Mouse (Mus musculus): Measurements from ENCODE around the gene Clns1a. TPM values are rescaled to one million over a fixed set of nuclear protein-coding genes. Genes with fewer than 3 reads are reported as not detected.

The Clns1a gene
- polyA plus RNA-seq, 1 experiment from 2014 or later = 65.2 TPM

GRCm38 (mm10) chr7:97723646-97724538 lies 27.5 kb downstream of the Clns1a start:
- 85% methylated on average over 11 of the region's 11 CpGs for WGBS
- no peak for ATAC-seq
- H3K27me3 ChIP-seq (replicated peaks; ENCODE audit: control insufficient read depth, insufficient read depth, low read length) = no peaks in the 10 kb centered on the region
- H3K36me3 ChIP-seq (ENCODE audit: control insufficient read depth, insufficient read depth) = peaks cover 34% of the 10 kb centered on the region
- H3K27ac ChIP-seq (ENCODE audit: low read depth, low read length) = no peak overlapping the region
- no peaks in the 10 kb centered on the region for H3K4me1 ChIP-seq (replicated peaks; ENCODE audit: control insufficient read depth, insufficient read depth, low read length)
- H3K4me2 ChIP-seq (replicated peaks; ENCODE audit: low read depth) = no peak overlapping the region
- no peak overlapping the region for H3K9ac ChIP-seq (ENCODE audit: low read depth, low read length)
- H3K9me3 ChIP-seq (ENCODE audit: control insufficient read depth) = no peaks in the 10 kb centered on the region
- no peak overlapping the region for H3K4me3 ChIP-seq (ENCODE audit: low read depth, low read length)
- TF ChIP-seq CTCF (IDR thresholded peaks at IDR 0.05; ENCODE audit: low read depth) = no peak

DNA sequence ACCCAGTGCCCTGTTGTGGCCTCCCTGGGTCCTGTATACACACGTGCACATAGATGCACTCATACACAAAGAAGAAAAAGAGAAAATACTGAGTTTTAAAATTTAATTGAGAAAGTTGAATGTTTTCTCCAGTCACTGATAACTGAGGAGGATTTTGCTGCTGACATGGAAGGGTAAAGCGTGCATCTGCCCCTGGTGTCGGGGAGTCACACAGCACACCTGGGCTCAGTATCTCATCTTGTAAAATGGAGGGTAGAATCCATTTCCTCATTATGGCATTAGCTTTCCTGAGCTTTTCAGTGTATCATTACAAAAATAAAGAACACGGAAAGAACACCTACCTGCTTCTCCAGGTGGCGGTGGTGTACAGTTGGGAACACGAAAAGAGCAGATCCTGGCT lies 29.0 kb downstream of the Clns1a start:
- ATAC-seq = no peak
- Histone ChIP-seq H3K27ac (ENCODE audit: low read depth, low read length) (no peak overlapping the region), H3K36me3 (ENCODE audit: control insufficient read depth, insufficient read depth) (peaks cover 24% of the 10 kb centered on the region), H3K4me1 (replicated peaks; ENCODE audit: control insufficient read depth, insufficient read depth, low read length) (no peaks in the 10 kb centered on the region), H3K27me3 (replicated peaks; ENCODE audit: control insufficient read depth, insufficient read depth, low read length) (no peaks in the 10 kb centered on the region), H3K4me2 (replicated peaks; ENCODE audit: low read depth) (no peak overlapping the region), H3K9ac (ENCODE audit: low read depth, low read length) (no peak overlapping the region), H3K9me3 (ENCODE audit: control insufficient read depth) (no peaks in the 10 kb centered on the region), H3K4me3 (ENCODE audit: low read depth, low read length) (no peak overlapping the region)
- WGBS = 96% methylated on average over 6 of the region's 6 CpGs
- TF ChIP-seq CTCF (IDR thresholded peaks at IDR 0.05; ENCODE audit: low read depth) = no peak

- no peak overlapping the region for H3K4me3 ChIP-seq (ENCODE audit: low read depth, low read length)
- peaks cover 20% of the 10 kb centered on the region for H3K36me3 ChIP-seq (ENCODE audit: control insufficient read depth, insufficient read depth)
- WGBS = 91% methylated on average over 7 of the region's 7 CpGs
- H3K27me3 ChIP-seq (replicated peaks; ENCODE audit: control insufficient read depth, insufficient read depth, low read length) = no peaks in the 10 kb centered on the region
- H3K4me2 ChIP-seq (replicated peaks; ENCODE audit: low read depth) = no peak overlapping the region
- no peak for TF ChIP-seq CTCF (IDR thresholded peaks at IDR 0.05; ENCODE audit: low read depth)
- no peaks in the 10 kb centered on the region for H3K9me3 ChIP-seq (ENCODE audit: control insufficient read depth)
- ATAC-seq = no peak
- no peak overlapping the region for H3K27ac ChIP-seq (ENCODE audit: low read depth, low read length)
- no peaks in the 10 kb centered on the region for H3K4me1 ChIP-seq (replicated peaks; ENCODE audit: control insufficient read depth, insufficient read depth, low read length)
- H3K9ac ChIP-seq (ENCODE audit: low read depth, low read length) = no peak overlapping the region
These were observed 29.6 kb downstream of the Clns1a start for GRCm38 (mm10) chr7:97726080-97726479.

- no peaks in the 10 kb centered on the region for H3K4me1 ChIP-seq (replicated peaks; ENCODE audit: control insufficient read depth, insufficient read depth, low read length)
- no peaks in the 10 kb centered on the region for H3K27me3 ChIP-seq (replicated peaks; ENCODE audit: control insufficient read depth, insufficient read depth, low read length)
- peaks cover 20% of the 10 kb centered on the region for H3K36me3 ChIP-seq (ENCODE audit: control insufficient read depth, insufficient read depth)
- H3K9ac ChIP-seq (ENCODE audit: low read depth, low read length) = no peak overlapping the region
- TF ChIP-seq CTCF (IDR thresholded peaks at IDR 0.05; ENCODE audit: low read depth) = no peak
- H3K4me2 ChIP-seq (replicated peaks; ENCODE audit: low read depth) = no peak overlapping the region
- ATAC-seq = no peak
- WGBS = 78% methylated on average over 7 of the region's 7 CpGs
- no peak overlapping the region for H3K27ac ChIP-seq (ENCODE audit: low read depth, low read length)
- no peak overlapping the region for H3K4me3 ChIP-seq (ENCODE audit: low read depth, low read length)
- no peaks in the 10 kb centered on the region for H3K9me3 ChIP-seq (ENCODE audit: control insufficient read depth)
These were observed 30.3 kb downstream of the Clns1a start for GRCm38 (mm10) chr7:97726778-97727177.

DNA sequence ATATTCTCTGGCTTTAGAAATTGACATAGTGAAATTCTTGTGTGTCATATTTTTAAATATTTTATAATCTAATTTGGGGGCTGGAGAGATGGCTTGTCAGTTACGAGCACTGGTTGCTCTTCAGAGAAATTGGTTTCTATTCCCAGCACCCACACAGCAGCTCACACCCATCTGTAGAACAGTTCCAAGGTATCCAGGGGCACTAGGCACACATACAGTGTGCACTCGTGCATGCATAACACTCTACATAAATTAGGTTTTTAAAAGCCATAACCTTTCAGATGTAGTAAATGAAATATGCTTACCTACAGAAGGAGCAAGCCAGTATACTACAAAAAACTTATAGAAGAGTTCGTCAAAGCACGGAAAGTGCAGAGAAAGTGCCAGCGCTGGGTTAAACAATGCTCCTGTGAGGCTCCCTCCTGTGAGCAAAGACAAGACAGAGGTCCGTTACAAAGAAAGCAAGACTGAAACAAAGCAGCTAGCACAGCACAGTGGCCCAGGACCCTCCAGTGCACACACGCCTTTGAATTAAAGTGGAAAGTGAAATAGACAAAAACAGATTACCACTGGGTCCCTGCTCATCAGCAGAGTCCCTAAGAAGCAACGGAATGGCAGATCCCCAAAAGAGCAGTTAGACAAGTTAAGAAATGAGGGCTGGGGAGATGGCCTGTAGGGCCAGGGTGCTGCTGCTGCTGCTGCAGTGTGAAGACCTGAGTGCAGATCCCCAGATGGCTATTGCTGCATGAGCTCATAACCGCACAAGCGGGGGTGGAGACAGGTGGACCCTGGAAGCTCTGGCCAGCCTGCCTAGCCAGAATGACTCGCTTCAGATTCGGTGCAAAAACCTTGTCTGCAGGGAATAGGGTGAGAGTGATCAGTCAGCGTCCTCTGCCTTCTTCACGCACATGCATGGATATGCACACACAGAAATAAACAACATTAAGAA lies 32.5 kb downstream of the Clns1a start:
- Histone ChIP-seq H3K27ac (ENCODE audit: low read depth, low read length) (no peak overlapping the region), H3K9ac (ENCODE audit: low read depth, low read length) (no peak overlapping the region), H3K9me3 (ENCODE audit: control insufficient read depth) (no peaks in the 10 kb centered on the region), H3K4me2 (replicated peaks; ENCODE audit: low read depth) (no peak overlapping the region), H3K36me3 (ENCODE audit: control insufficient read depth, insufficient read depth) (peaks cover 14% of the 10 kb centered on the region), H3K4me3 (ENCODE audit: low read depth, low read length) (no peak overlapping the region), H3K27me3 (replicated peaks; ENCODE audit: control insufficient read depth, insufficient read depth, low read length) (no peaks in the 10 kb centered on the region), H3K4me1 (replicated peaks; ENCODE audit: control insufficient read depth, insufficient read depth, low read length) (no peaks in the 10 kb centered on the region; the same call in 1 of the 2 replicates)
- WGBS = 77% methylated on average over 14 of the region's 14 CpGs
- TF ChIP-seq CTCF (IDR thresholded peaks at IDR 0.05; ENCODE audit: low read depth) = no peak
- ATAC-seq = no peak

DNA sequence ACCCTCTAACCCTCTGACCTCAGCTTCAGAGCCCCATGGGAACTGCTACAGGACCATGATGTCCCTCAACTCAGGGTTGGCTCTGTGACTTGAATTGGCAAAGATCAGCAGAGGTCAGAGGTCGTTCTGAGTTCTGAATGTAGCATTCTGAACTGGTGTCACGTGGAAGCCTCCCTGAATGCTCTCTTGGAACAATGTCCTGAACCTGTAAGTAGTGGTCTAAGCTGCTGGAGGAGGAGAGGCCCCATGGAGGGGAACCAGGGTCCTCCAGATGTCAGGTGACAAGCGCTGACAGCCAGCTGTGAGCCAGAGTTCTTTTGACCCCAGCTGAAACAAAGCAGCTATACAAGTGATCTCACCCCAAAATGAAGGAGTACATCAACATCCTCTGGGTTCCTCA lies 34.0 kb downstream of the Clns1a start:
- WGBS = 71% methylated on average over 3 of the region's 3 CpGs
- H3K36me3 ChIP-seq (ENCODE audit: control insufficient read depth, insufficient read depth) = peaks cover 14% of the 10 kb centered on the region
- H3K9me3 ChIP-seq (ENCODE audit: control insufficient read depth) = no peaks in the 10 kb centered on the region
- H3K4me1 ChIP-seq (replicated peaks; ENCODE audit: control insufficient read depth, insufficient read depth, low read length) = no peaks in the 10 kb centered on the region; the same call in 1 of the 2 replicates
- no peak overlapping the region for H3K27ac ChIP-seq (ENCODE audit: low read depth, low read length)
- no peak overlapping the region for H3K4me2 ChIP-seq (replicated peaks; ENCODE audit: low read depth)
- H3K9ac ChIP-seq (ENCODE audit: low read depth, low read length) = no peak overlapping the region
- H3K27me3 ChIP-seq (replicated peaks; ENCODE audit: control insufficient read depth, insufficient read depth, low read length) = no peaks in the 10 kb centered on the region
- no peak overlapping the region for H3K4me3 ChIP-seq (ENCODE audit: low read depth, low read length)
- no peak for TF ChIP-seq CTCF (IDR thresholded peaks at IDR 0.05; ENCODE audit: low read depth)
- no peak for ATAC-seq
